Mouse (Mus musculus) fibroblast of lung, adult 2 months (primary cell): ENCODE measurements around the gene Stox2.

ENCODE experiments used
- DNase-seq: peaks from one replicate; pipeline ENCODE4 v3.0.0-alpha.2; 2011; ENCODE audit warnings: low read depth

The Stox2 gene

GRCm38 (mm10) chr8:47289641-47290040 is 156.5 kb downstream of the Stox2 start:
- no peak for DNase-seq

DNA sequence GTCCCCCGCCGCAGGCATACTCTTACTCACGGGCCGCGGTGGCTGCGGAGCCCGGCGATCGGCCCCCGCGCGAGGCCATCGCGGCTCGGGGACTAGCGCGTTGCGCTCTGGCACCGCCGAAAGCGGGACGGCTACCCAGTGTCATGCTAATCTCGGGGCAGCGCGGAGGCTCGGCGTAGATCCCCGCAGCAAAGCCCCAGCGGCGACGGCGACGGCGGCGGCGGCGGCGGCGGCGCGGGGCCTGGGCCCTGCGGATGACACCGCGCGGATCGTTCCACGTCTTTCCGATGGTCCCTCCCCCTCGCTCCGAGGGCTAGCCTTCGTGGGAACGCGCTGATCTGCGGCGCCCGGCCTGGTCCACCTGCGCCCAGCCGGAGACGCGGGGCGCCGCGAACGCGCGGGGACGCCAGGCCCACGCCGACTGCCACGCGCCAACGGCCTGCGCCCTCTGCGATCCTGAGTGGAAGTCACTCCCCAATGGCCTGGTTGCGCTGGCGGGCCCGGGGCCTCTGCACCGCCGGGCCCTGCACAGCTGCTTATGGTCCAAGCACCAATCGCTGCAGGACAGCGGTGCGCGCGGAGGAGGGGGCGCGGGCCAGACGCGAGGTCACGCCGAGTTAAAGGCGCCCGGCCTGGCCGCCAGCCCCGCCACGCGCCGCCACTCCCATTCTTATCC is 157.2 kb downstream of the Stox2 start:
- DNase-seq: no peak

DNA sequence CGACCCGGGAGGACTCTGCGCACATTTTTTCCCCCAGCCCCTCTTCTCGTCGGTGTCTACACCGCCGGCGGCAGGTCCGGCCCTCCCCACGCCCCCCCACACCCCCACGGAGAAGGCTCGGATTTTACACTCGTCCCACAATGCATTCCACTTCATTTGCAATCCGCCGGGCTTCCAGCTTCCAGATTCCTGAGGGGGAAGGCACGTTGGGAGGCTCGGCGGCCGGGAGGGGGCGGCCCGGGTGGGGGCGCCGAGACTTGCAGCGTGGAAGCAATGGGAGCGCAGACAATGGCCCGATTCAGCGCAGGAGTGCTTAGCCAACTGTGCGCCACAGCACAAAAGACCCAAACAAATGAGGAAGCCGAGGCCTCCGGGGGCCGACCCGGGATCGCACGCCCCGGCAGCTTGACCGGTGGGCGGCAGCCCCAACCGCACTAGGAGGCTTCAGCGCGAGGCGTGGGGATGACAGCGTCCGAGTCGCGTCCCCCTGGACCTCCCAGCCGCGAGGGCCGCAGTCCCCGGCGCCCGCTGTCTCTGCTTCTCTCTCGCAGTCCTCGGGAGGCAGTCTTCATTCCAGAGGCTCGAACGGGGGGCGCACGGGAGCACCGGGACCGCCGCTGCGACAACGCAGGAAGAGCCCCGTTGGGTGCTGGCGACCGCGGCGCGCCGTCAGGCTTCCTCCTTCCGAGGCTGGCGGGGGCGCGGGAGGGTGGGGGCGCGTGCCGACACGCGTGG is 157.9 kb downstream of the Stox2 start:
- no peak for DNase-seq

GRCm38 (mm10) chr8:47287641-47288130 is 158.5 kb downstream of the Stox2 start:
- DNase-seq: no peak

DNA sequence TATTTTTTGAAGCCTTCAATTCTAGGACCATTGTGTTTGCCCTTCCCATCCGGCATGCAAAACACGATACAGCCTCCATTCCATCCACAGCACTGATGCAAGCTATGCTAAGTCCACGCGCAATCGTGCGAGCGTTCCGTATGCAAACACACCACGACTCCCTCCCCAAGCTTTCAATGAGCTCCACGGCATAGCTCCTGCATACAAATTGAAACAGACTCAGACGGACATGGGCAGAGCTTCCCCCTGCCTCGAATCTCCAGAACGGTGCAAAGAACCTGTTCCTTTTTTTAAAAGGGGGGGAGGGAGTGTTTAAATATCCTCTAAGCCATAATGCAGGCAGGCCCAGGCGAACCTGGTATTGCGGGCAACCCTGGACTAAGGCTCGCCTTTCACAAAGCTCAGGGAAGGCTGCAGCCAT is 159.0 kb downstream of the Stox2 start:
- DNase-seq: no peak

GRCm38 (mm10) chr8:47286081-47286700 is 160.0 kb downstream of the Stox2 start:
- no peak for DNase-seq

DNA sequence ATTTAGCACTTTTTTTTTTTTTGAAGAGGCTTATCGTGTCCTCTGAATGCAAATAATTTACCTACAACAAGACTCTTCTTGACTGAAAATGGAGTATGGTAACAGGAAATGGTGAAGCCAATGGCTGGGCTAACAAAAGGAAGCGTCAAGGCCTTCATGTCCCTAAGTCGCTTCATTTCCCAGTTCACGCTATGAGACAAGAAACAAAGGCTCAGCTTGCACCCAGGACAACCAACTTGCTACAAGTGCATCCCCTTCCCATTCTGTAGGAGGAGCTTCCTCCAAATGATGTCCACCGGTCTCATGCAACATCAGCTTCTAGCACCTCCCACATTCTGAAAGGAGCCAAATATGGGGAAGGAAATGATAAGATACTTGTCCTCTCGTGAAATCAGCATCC is 160.7 kb downstream of the Stox2 start:
- no peak for DNase-seq

GRCm38 (mm10) chr8:47284329-47285326 is 161.5 kb downstream of the Stox2 start:
- no peak for DNase-seq

DNA sequence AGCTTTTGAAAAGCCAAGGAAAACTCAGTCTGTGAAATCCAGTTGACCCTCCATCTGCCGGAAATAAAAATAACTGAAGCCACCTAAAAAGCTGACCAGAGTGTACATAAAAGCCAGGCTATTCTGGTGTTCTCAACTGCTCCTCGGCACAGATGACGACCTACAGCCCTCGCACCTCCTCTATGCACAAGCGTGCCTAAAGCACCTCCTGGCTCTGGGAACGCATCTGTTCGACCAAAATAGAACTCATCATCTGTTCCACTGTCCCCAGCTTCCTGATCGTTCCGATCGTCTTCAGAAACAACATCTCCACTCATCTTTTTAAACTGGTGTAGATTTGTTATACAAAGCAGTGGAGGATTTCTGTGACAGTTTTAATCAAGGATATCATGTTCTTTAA is 166.3 kb downstream of the Stox2 start:
- DNase-seq: no peak

DNA sequence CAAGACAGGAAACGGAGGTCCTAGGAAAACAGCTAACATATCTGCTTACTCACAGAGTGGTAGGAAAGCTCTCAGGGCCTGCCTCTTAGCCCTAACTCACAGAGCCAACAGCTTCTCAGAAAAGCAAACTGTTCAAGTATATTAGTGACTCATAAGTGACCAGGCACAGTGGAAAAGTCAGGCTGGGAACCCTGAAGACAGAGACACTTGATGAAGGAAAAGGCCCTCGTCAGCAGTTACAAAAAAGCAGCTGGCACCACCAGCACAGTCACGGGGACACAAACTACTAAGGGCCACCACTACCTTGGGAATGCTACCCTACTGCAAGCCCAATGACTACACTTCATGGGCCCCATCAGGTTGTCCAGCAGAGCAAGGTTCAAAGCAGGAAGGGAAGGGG is 168.0 kb downstream of the Stox2 start:
- DNase-seq: no peak

DNA sequence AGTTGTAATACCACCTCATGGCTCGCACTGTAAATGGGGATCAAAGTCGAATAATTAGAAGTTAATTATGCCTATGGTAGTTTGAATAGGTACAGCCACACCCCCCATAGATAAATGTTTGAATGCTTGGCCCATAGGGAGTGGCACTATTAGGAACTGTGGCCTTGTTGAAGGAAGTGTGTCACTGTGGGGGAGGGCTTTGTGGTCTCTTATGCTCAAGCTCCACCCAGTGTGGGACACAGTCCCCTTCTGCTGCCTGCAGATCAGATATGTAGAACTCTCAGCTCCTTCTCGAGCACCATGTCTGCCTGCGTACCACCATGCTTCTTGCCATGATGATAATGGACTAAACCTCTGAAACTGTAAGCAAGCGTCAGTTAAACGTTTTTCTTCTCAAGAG is 177.2 kb downstream of the Stox2 start:
- DNase-seq: no peak

- peak; percentile 65 for DNase-seq
Measured at GRCm38 (mm10) chr8:47268062-47268822, 177.9 kb downstream of the Stox2 start.

- no peak for DNase-seq
Measured at GRCm38 (mm10) chr8:47263070-47263843, 182.9 kb downstream of the Stox2 start.

- no peak for DNase-seq
Measured at GRCm38 (mm10) chr8:47260751-47261474, 185.2 kb downstream of the Stox2 start.

- DNase-seq: no peak
Measured at GRCm38 (mm10) chr8:47250832-47251231, 195.3 kb downstream of the Stox2 start.

GRCm38 (mm10) chr8:47245116-47245515 is 201.0 kb downstream of the Stox2 start:
- DNase-seq: peak; percentile 49

GRCm38 (mm10) chr8:47244202-47244601 is 202.0 kb downstream of the Stox2 start:
- no peak for DNase-seq

DNA sequence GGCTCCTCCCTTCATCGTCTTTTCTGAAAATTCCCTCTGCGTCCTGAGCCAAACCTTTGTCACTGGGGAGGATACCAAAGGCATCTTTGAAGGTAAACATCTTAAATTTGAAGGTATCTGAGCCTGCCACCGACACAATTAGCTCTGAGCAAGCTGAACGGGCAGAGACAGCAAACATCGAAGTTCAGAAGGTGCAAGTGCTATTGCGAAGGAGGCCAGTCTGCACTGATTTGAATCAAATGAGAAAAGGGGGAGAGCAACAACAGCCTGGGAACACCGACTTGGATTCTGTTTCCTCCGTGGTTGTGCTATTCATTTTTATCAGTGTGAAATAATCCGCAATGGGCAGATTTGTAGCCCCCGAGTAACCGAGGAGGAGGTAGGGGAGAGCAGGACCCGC is 202.5 kb downstream of the Stox2 start:
- DNase-seq: no peak

DNA sequence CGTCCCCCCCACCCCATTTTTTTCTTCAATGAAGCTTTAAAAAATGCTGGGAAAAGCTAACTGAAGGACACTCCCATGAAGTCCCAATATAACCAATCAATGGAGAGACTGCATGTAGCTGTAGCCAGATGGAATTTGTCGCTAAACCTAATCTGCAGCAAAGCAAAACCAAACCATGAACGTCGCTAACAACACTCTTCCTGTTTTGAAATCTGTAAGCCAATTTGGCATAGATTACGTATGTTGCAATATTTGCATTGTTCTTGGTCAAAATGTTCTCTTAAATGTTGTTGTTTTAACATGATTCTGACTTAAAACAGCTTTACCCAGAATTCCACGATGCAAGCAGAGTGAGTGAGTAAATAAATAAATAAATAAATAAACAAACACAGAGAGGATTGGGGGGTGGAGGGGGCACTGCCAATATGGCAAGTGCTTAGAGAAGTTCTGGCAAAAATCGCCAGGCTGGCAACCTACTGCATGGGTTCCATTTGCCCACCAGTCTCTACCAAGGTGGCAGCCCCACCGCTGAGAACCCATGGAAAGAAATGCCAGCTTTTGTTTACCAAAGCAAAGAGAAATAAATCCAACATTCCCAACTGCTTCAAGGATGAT is 203.0 kb downstream of the Stox2 start:
- peak; percentile 36 for DNase-seq
